In the genomic region with DNA sequence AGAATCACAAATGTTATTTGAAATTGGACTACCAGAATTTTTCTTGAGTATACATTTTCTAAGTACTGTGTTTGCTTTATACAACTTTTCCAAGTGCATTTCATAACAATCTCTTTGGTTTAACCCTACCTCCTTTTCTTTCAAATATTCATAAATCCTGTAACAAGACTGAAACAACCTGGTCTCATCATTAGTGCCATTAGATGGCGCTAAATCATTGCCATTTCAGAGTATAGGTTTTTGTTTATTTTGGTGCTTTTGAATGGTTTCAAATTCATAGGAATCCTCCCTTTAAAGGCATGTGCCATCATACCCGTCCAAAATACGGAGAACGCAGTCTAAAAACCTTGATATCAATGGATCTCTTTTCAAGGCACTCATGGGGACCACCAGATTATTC, we compare ENCODE assay signal across 16 mouse cellular contexts.
DNase-seq lines count a peak whose midpoint lies in the region; ATAC-seq and TF ChIP-seq lines count a peak whose summit lies in the region.
"Had no signal": no experiment of that assay in that cellular context is flagged by ENCODE, and none has a peak within 500 bp of the region (broad histone marks: within the 10 kb centered on the region; RNA-seq: fewer than 3 reads in every experiment).

No protein-coding gene starts in this region.

- no peaks in the 10 kb centered on the region for H3K27me3 ChIP-seq in kidney, postnatal 0 days (ENCODE audit: insufficient read depth, low read length)
- H3K27me3 ChIP-seq in midbrain, embryonic 12.5 days, result peaks cover 36% of the 10 kb centered on the region
- peaks cover 9% of the 10 kb centered on the region; the same call in 1 of the 2 replicates for H3K27me3 ChIP-seq in midbrain, embryonic 15.5 days (replicated peaks)
- H3K27me3 ChIP-seq in embryonic facial prominence, embryonic 10.5 days (replicated peaks; ENCODE audit: low read depth, poor library complexity, severe bottlenecking), result 0 out of 2 replicates have a peak, but pooled peaks cover 4% of the 10 kb centered on the region
- H3K27me3 ChIP-seq: limb, embryonic 13.5 days had no signal

- TF ChIP-seq CTCF in kidney, postnatal 0 days (IDR thresholded peaks at IDR 0.05; ENCODE audit: low read depth), result peak; percentile 41

- no peak overlapping the region for H3K4me3 ChIP-seq in kidney, postnatal 0 days (replicated peaks; ENCODE audit: low read depth, low read length)
- no peak overlapping the region for H3K4me3 ChIP-seq in midbrain, embryonic 12.5 days
- H3K4me3 ChIP-seq in midbrain, embryonic 15.5 days, result no peak overlapping the region
- H3K4me3 ChIP-seq in embryonic facial prominence, embryonic 10.5 days, result no peak overlapping the region
- H3K4me3 ChIP-seq: hindbrain, embryonic 10.5 days; limb, embryonic 13.5 days; neural tube, embryonic 12.5 days had no signal

- no peak overlapping the region for H3K27ac ChIP-seq in kidney, postnatal 0 days
- H3K27ac ChIP-seq in midbrain, embryonic 12.5 days (replicated peaks), result no peak overlapping the region
- H3K27ac ChIP-seq in midbrain, embryonic 15.5 days, result no peak overlapping the region
- no peak overlapping the region for H3K27ac ChIP-seq in embryonic facial prominence, embryonic 10.5 days (replicated peaks)
- H3K27ac ChIP-seq: hindbrain, embryonic 10.5 days; limb, embryonic 13.5 days; neural tube, embryonic 12.5 days had no signal

- ATAC-seq in kidney, postnatal 0 days (replicated peaks; ENCODE audit: low FRiP score, low read depth), result no peak
- ATAC-seq in midbrain, embryonic 12.5 days (ENCODE audit: low FRiP score, low read depth), result 0 out of 2 replicates have a peak, but pooled peaks have one; percentile 17
- ATAC-seq in midbrain, embryonic 15.5 days (replicated peaks), result no peak
- ATAC-seq: activated CD4-positive, CD25-positive, alpha-beta regulatory T cell, adult 4 months; intestine, embryonic 16.5 days had no signal

- H3K9me3 ChIP-seq in kidney, postnatal 0 days (replicated peaks; ENCODE audit: low read length), result no peaks in the 10 kb centered on the region
- no peaks in the 10 kb centered on the region for H3K9me3 ChIP-seq in midbrain, embryonic 12.5 days
- H3K9me3 ChIP-seq in midbrain, embryonic 15.5 days, result no peaks in the 10 kb centered on the region
- no peaks in the 10 kb centered on the region for H3K9me3 ChIP-seq in embryonic facial prominence, embryonic 10.5 days
- H3K9me3 ChIP-seq: hindbrain, embryonic 10.5 days; limb, embryonic 13.5 days; neural tube, embryonic 12.5 days had no signal

- WGBS in kidney, postnatal 0 days, result 65% methylated on average over 4 of the region's 4 CpGs
- 19% methylated on average over 4 of the region's 4 CpGs for WGBS in midbrain, embryonic 12.5 days
- 27% methylated on average over 4 of the region's 4 CpGs for WGBS in midbrain, embryonic 15.5 days
- WGBS in embryonic facial prominence, embryonic 10.5 days, result 61% methylated on average over 4 of the region's 4 CpGs

- no peak overlapping the region for H3K4me2 ChIP-seq in kidney, postnatal 0 days (ENCODE audit: low read length)
- H3K4me2 ChIP-seq in midbrain, embryonic 12.5 days (replicated peaks), result no peak overlapping the region
- H3K4me2 ChIP-seq in midbrain, embryonic 15.5 days, result no peak overlapping the region
- H3K4me2 ChIP-seq: limb, embryonic 13.5 days; neural tube, embryonic 12.5 days had no signal

- no peaks in the 10 kb centered on the region for H3K36me3 ChIP-seq in kidney, postnatal 0 days (ENCODE audit: insufficient read depth, low read length)
- H3K36me3 ChIP-seq in midbrain, embryonic 12.5 days, result no peaks in the 10 kb centered on the region
- no peaks in the 10 kb centered on the region for H3K36me3 ChIP-seq in midbrain, embryonic 15.5 days (replicated peaks)
- no peaks in the 10 kb centered on the region for H3K36me3 ChIP-seq in embryonic facial prominence, embryonic 10.5 days (replicated peaks)
- H3K36me3 ChIP-seq: hindbrain, embryonic 10.5 days; limb, embryonic 13.5 days; neural tube, embryonic 12.5 days had no signal

- no peaks in the 10 kb centered on the region for H3K4me1 ChIP-seq in kidney, postnatal 0 days (replicated peaks; ENCODE audit: insufficient read depth, low read length)
- peaks cover 20% of the 10 kb centered on the region for H3K4me1 ChIP-seq in midbrain, embryonic 12.5 days
- peaks cover 9% of the 10 kb centered on the region for H3K4me1 ChIP-seq in midbrain, embryonic 15.5 days
- peaks cover 9% of the 10 kb centered on the region for H3K4me1 ChIP-seq in embryonic facial prominence, embryonic 10.5 days
- H3K4me1 ChIP-seq: limb, embryonic 13.5 days had no signal

- H3K9ac ChIP-seq in kidney, postnatal 0 days (ENCODE audit: low read depth, low read length), result no peak overlapping the region
- no peak overlapping the region for H3K9ac ChIP-seq in midbrain, embryonic 12.5 days (replicated peaks)
- H3K9ac ChIP-seq in midbrain, embryonic 15.5 days, result no peak overlapping the region
- H3K9ac ChIP-seq: limb, embryonic 13.5 days; neural tube, embryonic 12.5 days had no signal

- peak; percentile 13 to 26 for DNase-seq in cerebellum, postnatal 10 days
- DNase-seq in cerebellum, adult 8-10 months, result no peak
- no peak for DNase-seq in kidney, postnatal 0 days (ENCODE audit: low spot score)
- DNase-seq in kidney, postnatal 36 days, result no peak
- DNase-seq in embryonic facial prominence, embryonic 10.5 days (ENCODE audit: low spot score), result no peak
- no peak for DNase-seq in ovary, postnatal 10 days (ENCODE audit: low spot score)
- DNase-seq: adrenal gland, postnatal 14 days; heart, adult 11 months; lung, postnatal 36 days had no signal

Comparison
In these comparisons a context has a peak if more than half of its experiments do, and no peak if none do; other contexts are left out.
1. DNase-seq: peak in cerebellum, postnatal 10 days (2 of 2); none in cerebellum, adult 8-10 months (single experiment), kidney, postnatal 0 days (single experiment), kidney, postnatal 36 days (0 of 2), embryonic facial prominence, embryonic 10.5 days (single experiment) and ovary, postnatal 10 days (single experiment).